Mouse (Mus musculus) stomach, postnatal 0 days (tissue): ENCODE measurements around the gene Arhgef28.

ENCODE experiments used
- CTCF ChIP-seq: IDR thresholded peaks from 2 replicates; pipeline ENCODE4 v1.5.1; 2016; ENCODE audit warnings: antibody characterized with exemption, low read depth, mild to moderate bottlenecking, moderate library complexity
- EP300 ChIP-seq: optimal IDR thresholded peaks from 2 replicates; pipeline ENCODE3; 2016; ENCODE audit warnings: antibody characterized with exemption

DNA sequence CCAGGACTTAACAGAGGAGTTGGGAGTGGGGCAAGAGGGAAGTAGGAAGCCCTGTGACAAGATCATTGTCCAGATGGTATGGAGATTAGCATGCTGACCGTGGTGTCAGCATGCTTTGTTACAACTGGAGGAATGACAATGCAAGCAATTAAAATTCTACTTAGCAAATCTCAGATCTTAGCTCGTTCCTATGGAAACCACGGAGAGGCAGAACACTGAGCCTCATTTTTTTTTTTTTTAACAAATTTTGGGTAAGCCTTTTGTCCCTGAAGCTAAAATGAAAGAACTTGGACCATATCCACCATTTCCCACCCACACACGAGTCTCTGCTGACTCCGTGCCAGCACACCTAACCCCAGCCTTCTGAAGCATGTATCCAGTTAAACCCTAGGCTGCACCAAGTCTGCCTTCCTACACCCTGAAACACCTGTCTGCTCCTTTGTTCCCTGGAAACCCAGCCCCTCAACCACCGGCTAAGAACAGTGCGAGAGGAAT is 246.8 kb downstream of the Arhgef28 start:
- TF ChIP-seq CTCF (no peak), EP300 (no peak)
